In the genomic region with DNA sequence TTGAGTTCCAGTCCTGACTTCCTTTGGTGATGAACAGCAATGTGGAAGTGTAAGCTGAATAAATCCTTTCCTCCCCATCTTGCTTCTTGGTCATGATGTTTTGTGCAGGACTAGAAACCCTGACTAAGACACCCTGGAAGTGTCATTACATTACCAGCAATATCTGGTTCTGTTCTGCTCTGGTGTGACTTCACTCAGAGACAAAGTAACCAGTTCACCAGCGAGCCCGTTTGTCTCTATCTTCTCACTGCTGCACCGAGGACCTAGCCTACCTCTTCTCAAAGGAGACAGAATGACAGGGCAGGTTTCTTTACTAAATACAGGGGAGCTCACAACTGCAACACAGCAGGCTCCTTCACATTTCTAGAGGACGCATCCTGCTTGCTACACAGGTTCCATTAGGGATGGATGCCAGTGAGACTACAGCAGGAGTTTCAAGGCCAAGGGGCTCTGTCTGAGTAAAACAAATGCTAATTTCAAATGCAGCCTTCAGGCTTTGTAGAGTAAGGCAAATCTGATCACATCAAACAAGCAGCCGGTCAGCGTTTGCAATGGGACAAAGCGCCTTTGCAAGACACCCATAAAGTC, we compare ENCODE assay signal across 19 mouse cellular contexts.
DNase-seq lines count a peak whose midpoint lies in the region; ATAC-seq and TF ChIP-seq lines count a peak whose summit lies in the region.
"Had no signal": no experiment of that assay in that cellular context is flagged by ENCODE, and none has a peak within 500 bp of the region (broad histone marks: within the 10 kb centered on the region; RNA-seq: fewer than 3 reads in every experiment).

No protein-coding gene starts in this region.

- TF ChIP-seq POLR2A in MEL (IDR thresholded peaks at IDR 0.05; ENCODE audit: control insufficient read depth in 1 of 2, insufficient read depth in 1 of 2, low read depth in 1 of 2, low read length in 2 of 2, poor library complexity in 1 of 2), result no peak

- peak overlapping the region in 1 of 2 experiments; percentile 34; a peak in 2 of 4 replicates for H3K4me3 ChIP-seq in MEL (ENCODE audit: control insufficient read depth in 1 of 2, insufficient read depth in 1 of 2, low read depth in 2 of 2, low read length in 2 of 2)
- no peak overlapping the region for H3K4me3 ChIP-seq in liver, embryonic 13.5 days (replicated peaks)
- H3K4me3 ChIP-seq: embryonic facial prominence, embryonic 13.5 days; forebrain, embryonic 13.5 days; heart, embryonic 13.5 days; hindbrain, embryonic 15.5 days had no signal

- peak; percentile 1 for DNase-seq in layer of hippocampus, adult 11-12 months (ENCODE audit: low spot score)
- no peak for DNase-seq in layer of hippocampus, postnatal 25 days (ENCODE audit: extremely low spot score in 1 of 2, low spot score in 1 of 2)
- DNase-seq in MEL (ENCODE audit: low read depth, low spot score), result peak; percentile 50
- DNase-seq in liver, embryonic 13.5 days, result no peak
- no peak for DNase-seq in urinary bladder, adult 18-20 months (ENCODE audit: low spot score in 2 of 2)
- DNase-seq in left cerebral cortex, postnatal 25 days (ENCODE audit: low spot score in 2 of 2), result no peak
- no peak for DNase-seq in urinary bladder, postnatal 36 days (ENCODE audit: low spot score in 2 of 2)
- DNase-seq: adrenal gland, postnatal 14 days; cerebellum, adult 11-12 months; cerebellum, adult 9-10 months; cerebellum, postnatal 25 days; forebrain, postnatal 0 days; gastrocnemius, postnatal 14 days; heart, postnatal 36 days had no signal

- 0 out of 2 replicates have a peak overlapping the region, but pooled peaks have one; percentile 2 for H3K9ac ChIP-seq in MEL (ENCODE audit: control insufficient read depth, low read depth, low read length, poor library complexity, severe bottlenecking)
- H3K9ac ChIP-seq in liver, embryonic 13.5 days, result no peak overlapping the region
- H3K9ac ChIP-seq: embryonic facial prominence, embryonic 13.5 days; forebrain, embryonic 13.5 days; forebrain, postnatal 0 days; heart, embryonic 13.5 days; hindbrain, embryonic 15.5 days had no signal

- no peak for TF ChIP-seq CTCF in MEL (IDR thresholded peaks at IDR 0.05 in 2 of 3, conservative IDR thresholded peaks at IDR 0.05 in 1 of 3; ENCODE audit: control insufficient read depth in 1 of 3, insufficient read depth in 1 of 3, low read depth in 2 of 3, low read length in 3 of 3, poor library complexity in 1 of 3, severe bottlenecking in 1 of 3)

- no peaks in the 10 kb centered on the region for H3K79me2 ChIP-seq in MEL (ENCODE audit: control insufficient read depth, insufficient read depth, low read length, poor library complexity)

- H3K27ac ChIP-seq in MEL (ENCODE audit: control insufficient read depth, low read depth, low read length), result peak overlapping the region; percentile 75
- peak overlapping the region; percentile 41; the same call in 1 of the 2 replicates for H3K27ac ChIP-seq in liver, embryonic 13.5 days
- H3K27ac ChIP-seq: embryonic facial prominence, embryonic 13.5 days; forebrain, embryonic 13.5 days; heart, embryonic 13.5 days; hindbrain, embryonic 15.5 days had no signal

- peaks cover 21 to 28% of the 10 kb centered on the region in 2 experiments for H3K4me1 ChIP-seq in MEL (ENCODE audit: control insufficient read depth in 1 of 2, insufficient read depth in 2 of 2, low read length in 2 of 2)
- H3K4me1 ChIP-seq in liver, embryonic 13.5 days (replicated peaks), result peaks cover 31% of the 10 kb centered on the region
- H3K4me1 ChIP-seq: embryonic facial prominence, embryonic 13.5 days; forebrain, embryonic 13.5 days; hindbrain, embryonic 15.5 days had no signal

- WGBS in liver, embryonic 13.5 days (ENCODE audit: insufficient replicate concordance), result 56% methylated on average over 7 of the region's 7 CpGs

- H3K36me3 ChIP-seq in MEL (ENCODE audit: control insufficient read depth in 1 of 2, insufficient read depth in 2 of 2, low read length in 2 of 2), result peaks cover 0 to 18% of the 10 kb centered on the region in 2 experiments; a peak in 2 of 4 replicates
- no peaks in the 10 kb centered on the region for H3K36me3 ChIP-seq in liver, embryonic 13.5 days
- H3K36me3 ChIP-seq: embryonic facial prominence, embryonic 13.5 days; heart, embryonic 13.5 days; hindbrain, embryonic 15.5 days had no signal

- TF ChIP-seq EP300 in MEL (IDR thresholded peaks at IDR 0.05; ENCODE audit: low read depth in 1 of 2, low read length in 2 of 2), result no peak

- ATAC-seq in liver, embryonic 13.5 days (ENCODE audit: low read depth), result 0 out of 2 replicates have a peak, but pooled peaks have one; percentile 41
- ATAC-seq: activated CD4-positive, CD25-positive, alpha-beta regulatory T cell, adult 4 months; forebrain, embryonic 13.5 days; forebrain, postnatal 0 days had no signal

- no peaks in the 10 kb centered on the region for H3K9me3 ChIP-seq in MEL (replicated peaks; ENCODE audit: insufficient read depth, low read length)
- no peaks in the 10 kb centered on the region for H3K9me3 ChIP-seq in liver, embryonic 13.5 days (replicated peaks)
- H3K9me3 ChIP-seq: embryonic facial prominence, embryonic 13.5 days; forebrain, embryonic 13.5 days; heart, embryonic 13.5 days; hindbrain, embryonic 15.5 days had no signal

- TF ChIP-seq RAD21 in MEL (IDR thresholded peaks at IDR 0.05; ENCODE audit: low read depth, low read length), result no peak

- H3K4me2 ChIP-seq in liver, embryonic 13.5 days, result peak overlapping the region; percentile 28
- H3K4me2 ChIP-seq: embryonic facial prominence, embryonic 13.5 days; forebrain, embryonic 13.5 days; heart, embryonic 13.5 days; hindbrain, embryonic 15.5 days had no signal

- no peaks in the 10 kb centered on the region for H3K27me3 ChIP-seq in MEL (ENCODE audit: control insufficient read depth in 1 of 2, insufficient read depth in 2 of 2, low read length in 2 of 2)
- H3K27me3 ChIP-seq in liver, embryonic 13.5 days, result no peaks in the 10 kb centered on the region
- H3K27me3 ChIP-seq: embryonic facial prominence, embryonic 13.5 days; forebrain, embryonic 13.5 days; heart, embryonic 13.5 days; hindbrain, embryonic 15.5 days had no signal

- intact Hi-C loops in left cerebral cortex, postnatal 25 days (cut with DNase I), result loop anchor here (5.0 kb wide), 1 partner anchor 68 kb away; no protein-coding TSS in a partner anchor

TF ChIP-seq in MEL, 35 proteins besides CTCF, POLR2A, EP300 and RAD21:
- TF ChIP-seq TAL1 (IDR thresholded peaks at IDR 0.05; ENCODE audit: low read length) (no peak), MXI1 (IDR thresholded peaks at IDR 0.05; ENCODE audit: low read depth, low read length) (0 out of 2 replicates have a peak, but pooled peaks have one; percentile 8), ZNF384 (IDR thresholded peaks at IDR 0.05; ENCODE audit: low read depth, low read length) (no peak), POLR2AphosphoS5 (IDR thresholded peaks at IDR 0.05; ENCODE audit: borderline replicate concordance, low read depth, low read length) (no peak)

Comparison
In these comparisons a context has a peak if more than half of its experiments do, and no peak if none do; other contexts are left out.
1. DNase-seq: peak in layer of hippocampus, adult 11-12 months (single experiment) and MEL (single experiment); none in layer of hippocampus, postnatal 25 days (0 of 2), liver, embryonic 13.5 days (single experiment), urinary bladder, adult 18-20 months (0 of 2), left cerebral cortex, postnatal 25 days (0 of 2) and urinary bladder, postnatal 36 days (0 of 2).